Mouse (Mus musculus) kidney, embryonic 15.5 days (tissue): Measurements from ENCODE around the gene Sphk1. TPM values are rescaled to one million over a fixed set of nuclear protein-coding genes. Genes with fewer than 3 reads are reported as not detected.

Experiments
- ATAC-seq: fragments of 200-750 bp; cut with Nextera tagmentation; replicated peaks from 2 replicates; pipeline ENCODE4 v1.8.0; 2017; ENCODE audit warnings: moderate TSS enrichment; ENCODE audit not compliant: low FRiP score
- H3K27ac ChIP-seq: fragments of 300-500 bp; sonication (generic); 2 replicates; pipeline ENCODE4 v1.5.1; 2015; ENCODE audit warnings: mild to moderate bottlenecking, inconsistent platforms
- H3K27me3 ChIP-seq: fragments of 300-500 bp; sonication (generic); 2 replicates; pipeline ENCODE4 v1.6.1; 2015; ENCODE audit warnings: inconsistent platforms
- H3K36me3 ChIP-seq: fragments of 300-500 bp; sonication (generic); 2 replicates; pipeline ENCODE4 v1.6.1; 2015; ENCODE audit warnings: inconsistent platforms
- H3K4me1 ChIP-seq: fragments of 300-500 bp; sonication (generic); 2 replicates; pipeline ENCODE4 v1.6.1; 2015; ENCODE audit warnings: inconsistent platforms
- H3K4me2 ChIP-seq: fragments of 300-500 bp; sonication (generic); 2 replicates; pipeline ENCODE4 v1.6.1; 2015; ENCODE audit warnings: moderate library complexity, mild to moderate bottlenecking, inconsistent platforms
- H3K4me3 ChIP-seq: fragments of 300-500 bp; sonication (generic); replicated peaks from 2 replicates; pipeline ENCODE4 v1.5.1; 2015; ENCODE audit warnings: mild to moderate bottlenecking, inconsistent platforms
- H3K9ac ChIP-seq: fragments of 300-500 bp; sonication (generic); 2 replicates; pipeline ENCODE4 v1.6.1; 2015; ENCODE audit warnings: mild to moderate bottlenecking, inconsistent platforms
- H3K9me3 ChIP-seq: fragments of 300-500 bp; sonication (generic); replicated peaks from 2 replicates; pipeline ENCODE4 v1.6.1; 2016; ENCODE audit warnings: inconsistent platforms
- WGBS: fragments of 180-500 bp; shearing (Covaris S2); methylation state at CpG from one replicate; pipeline ENCODE4 v1.1.7; 2015; ENCODE audit warnings: mixed read lengths; 5-methylcytosine and 5-hydroxymethylcytosine counted together
- polyA plus RNA-seq: library from polyadenylated mRNA; unstranded; fragments of >200 nt; fragmentation: Nextera tagmentation; extraction: Ambion mirVana; gene quantifications from 2 replicates; pipeline ENCODE4 v1.2.1, GENCODE M21; 2015

Sphk1 gene
- polyA plus RNA-seq, 1 experiment from 2014 or later = 6.3 TPM

- H3K4me1 ChIP-seq = peaks cover 6% of the 10 kb centered on the region; the same call in 1 of the 2 replicates
These were observed 18.6 kb upstream of the Sphk1 start for GRCm38 (mm10) chr11:116512154-116512553.

DNA sequence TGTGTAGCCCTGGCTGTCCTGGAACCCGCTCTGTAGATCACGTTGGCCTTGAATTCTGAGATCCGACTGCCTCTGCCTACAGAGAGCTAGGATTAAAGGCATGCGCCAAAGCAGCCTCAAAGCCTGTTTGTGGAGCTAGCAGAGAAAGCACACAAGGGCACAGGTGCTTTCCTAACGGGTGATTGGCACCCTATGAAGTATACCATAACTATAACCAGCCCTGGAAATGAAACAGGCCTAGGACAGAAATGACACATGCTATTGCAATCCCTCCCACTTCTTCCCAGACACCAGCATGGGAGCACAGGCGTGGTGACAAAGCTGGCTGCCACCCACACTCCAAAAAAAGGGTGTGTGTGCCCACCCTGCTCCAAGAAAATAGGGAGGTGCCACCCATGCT lies 17.7 kb upstream of the Sphk1 start:
- no peak overlapping the region for H3K27ac ChIP-seq
- WGBS = 80% methylated on average over 6 of the region's 6 CpGs
- H3K9ac ChIP-seq = no peak overlapping the region
- H3K27me3 ChIP-seq = peaks cover 17% of the 10 kb centered on the region
- H3K4me2 ChIP-seq = no peak overlapping the region
- H3K36me3 ChIP-seq = no peaks in the 10 kb centered on the region
- no peaks in the 10 kb centered on the region for H3K9me3 ChIP-seq
- no peak for ATAC-seq
- peaks cover 9% of the 10 kb centered on the region; the same call in 1 of the 2 replicates for H3K4me1 ChIP-seq
- no peak overlapping the region for H3K4me3 ChIP-seq

More at GRCm38 (mm10) chr11:116512154-116512553, 18.6 kb upstream of the Sphk1 start:
- no peak overlapping the region for H3K4me2 ChIP-seq
- no peak for ATAC-seq
- peaks cover 17% of the 10 kb centered on the region for H3K27me3 ChIP-seq
- WGBS = 91% methylated on average over 7 of the region's 7 CpGs
- no peaks in the 10 kb centered on the region for H3K36me3 ChIP-seq
- H3K27ac ChIP-seq = no peak overlapping the region
- no peak overlapping the region for H3K4me3 ChIP-seq
- no peak overlapping the region for H3K9ac ChIP-seq
- H3K9me3 ChIP-seq = no peaks in the 10 kb centered on the region

DNA sequence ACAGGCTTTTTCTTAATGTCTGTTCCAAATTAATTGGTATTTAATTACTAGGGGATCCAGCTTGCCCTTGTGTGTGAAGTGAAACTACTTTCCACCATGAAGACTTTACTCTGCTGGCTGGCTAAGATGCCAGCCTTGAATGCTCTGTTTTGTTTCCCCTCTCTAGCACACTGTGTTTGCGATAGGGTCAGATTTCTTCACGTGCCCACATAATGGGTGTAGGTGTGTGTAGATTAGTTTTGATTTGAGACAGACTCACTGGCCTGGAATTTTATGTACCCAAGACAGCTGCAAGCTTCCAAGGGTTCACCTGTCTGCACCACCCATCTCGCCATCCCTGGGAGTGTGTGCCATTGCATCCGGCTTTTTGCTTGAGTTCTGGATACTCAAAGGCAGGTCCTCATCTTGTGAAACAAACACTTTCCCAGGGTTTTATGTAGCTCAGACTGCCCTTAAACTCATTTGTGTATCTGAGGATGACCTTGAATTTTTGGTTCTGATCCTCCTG lies 17.1 kb upstream of the Sphk1 start:
- no peak for ATAC-seq
- 64% methylated on average over 4 of the region's 4 CpGs for WGBS
- peaks cover 17% of the 10 kb centered on the region for H3K27me3 ChIP-seq
- no peaks in the 10 kb centered on the region for H3K9me3 ChIP-seq
- H3K36me3 ChIP-seq = no peaks in the 10 kb centered on the region
- no peak overlapping the region for H3K4me2 ChIP-seq
- H3K27ac ChIP-seq = no peak overlapping the region
- peaks cover 13% of the 10 kb centered on the region; the same call in 1 of the 2 replicates for H3K4me1 ChIP-seq
- H3K4me3 ChIP-seq = no peak overlapping the region
- H3K9ac ChIP-seq = no peak overlapping the region

- peaks cover 17% of the 10 kb centered on the region for H3K27me3 ChIP-seq
- no peak overlapping the region for H3K27ac ChIP-seq
- H3K9me3 ChIP-seq = no peaks in the 10 kb centered on the region
- no peak overlapping the region for H3K9ac ChIP-seq
- WGBS = 14% methylated on average over 24 of the region's 24 CpGs
- no peaks in the 10 kb centered on the region for H3K36me3 ChIP-seq
- H3K4me2 ChIP-seq = peak overlapping the region; percentile 48
- ATAC-seq = no peak
- peaks cover 16% of the 10 kb centered on the region; the same call in 1 of the 2 replicates for H3K4me1 ChIP-seq
- peak overlapping the region; percentile 18 for H3K4me3 ChIP-seq
These were observed 15.2 kb upstream of the Sphk1 start for GRCm38 (mm10) chr11:116515330-116516020.

- H3K4me3 ChIP-seq = no peak overlapping the region
- peak; percentile 37; the same call in 1 of the 2 replicates for ATAC-seq
- H3K9me3 ChIP-seq = no peaks in the 10 kb centered on the region
- peaks cover 27% of the 10 kb centered on the region for H3K4me1 ChIP-seq
- no peaks in the 10 kb centered on the region for H3K36me3 ChIP-seq
- H3K4me2 ChIP-seq = no peak overlapping the region
- H3K9ac ChIP-seq = no peak overlapping the region
- peaks cover 17% of the 10 kb centered on the region for H3K27me3 ChIP-seq
- WGBS = 36% methylated on average over 8 of the region's 8 CpGs
- H3K27ac ChIP-seq = peak overlapping the region; percentile 56; the same call in 1 of the 2 replicates
These were observed 12.2 kb upstream of the Sphk1 start for GRCm38 (mm10) chr11:116518482-116518881.

GRCm38 (mm10) chr11:116521143-116521542 lies 9.6 kb upstream of the Sphk1 start:
- WGBS = 61% methylated on average over 3 of the region's 3 CpGs

GRCm38 (mm10) chr11:116522046-116522445 lies 8.7 kb upstream of the Sphk1 start:
- Histone ChIP-seq H3K4me1 (peaks cover 30% of the 10 kb centered on the region), H3K4me2 (no peak overlapping the region), H3K27me3 (no peaks in the 10 kb centered on the region), H3K4me3 (no peak overlapping the region), H3K9ac (no peak overlapping the region), H3K27ac (no peak overlapping the region), H3K9me3 (no peaks in the 10 kb centered on the region), H3K36me3 (no peaks in the 10 kb centered on the region)
- ATAC-seq = no peak
- whole genome bisulfite sequencing = 98% methylated on average over 3 of the region's 3 CpGs

More at GRCm38 (mm10) chr11:116521143-116521542, 9.6 kb upstream of the Sphk1 start:
- ATAC-seq = no peak
- no peaks in the 10 kb centered on the region for H3K9me3 ChIP-seq
- H3K4me1 ChIP-seq = peaks cover 30% of the 10 kb centered on the region
- H3K9ac ChIP-seq = no peak overlapping the region
- H3K27ac ChIP-seq = no peak overlapping the region
- H3K27me3 ChIP-seq = no peaks in the 10 kb centered on the region
- no peak overlapping the region for H3K4me3 ChIP-seq
- no peak overlapping the region for H3K4me2 ChIP-seq
- no peaks in the 10 kb centered on the region for H3K36me3 ChIP-seq

GRCm38 (mm10) chr11:116522886-116523698 lies 7.6 kb upstream of the Sphk1 start:
- peaks cover 8% of the 10 kb centered on the region for H3K27me3 ChIP-seq
- no peaks in the 10 kb centered on the region for H3K36me3 ChIP-seq
- peaks cover 26% of the 10 kb centered on the region for H3K4me1 ChIP-seq
- no peak overlapping the region for H3K9ac ChIP-seq
- no peak for ATAC-seq
- peak overlapping the region; percentile 55 for H3K27ac ChIP-seq
- no peak overlapping the region for H3K4me3 ChIP-seq
- WGBS = 50% methylated on average over 16 of the region's 16 CpGs
- no peak overlapping the region for H3K4me2 ChIP-seq
- H3K9me3 ChIP-seq = no peaks in the 10 kb centered on the region

DNA sequence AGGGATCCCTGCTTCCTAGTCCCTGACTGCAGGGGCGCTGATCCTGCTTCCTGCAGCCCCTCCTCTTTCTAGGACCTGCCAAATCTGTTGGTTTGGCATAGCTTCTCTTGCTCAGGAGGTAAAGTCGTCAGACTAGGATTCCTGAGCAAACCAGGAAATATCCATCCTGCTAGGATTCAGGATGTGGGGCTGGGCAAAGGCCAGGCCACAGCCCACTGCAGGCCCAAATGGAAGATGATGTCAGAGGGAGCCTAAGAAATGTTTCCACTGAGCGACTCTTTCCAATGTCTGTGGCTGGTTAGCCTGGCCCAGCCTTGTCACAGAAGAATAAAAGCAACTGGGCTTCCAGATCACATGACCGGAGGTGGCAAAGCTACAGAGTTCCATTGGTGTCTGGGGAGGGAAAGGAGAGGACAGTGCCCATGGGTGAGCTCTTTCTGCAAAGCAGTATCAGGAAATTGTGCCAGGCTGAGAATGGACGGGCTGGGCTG lies 7.0 kb upstream of the Sphk1 start:
- Histone ChIP-seq H3K9ac (no peak overlapping the region), H3K27me3 (peaks cover 8% of the 10 kb centered on the region)

DNA sequence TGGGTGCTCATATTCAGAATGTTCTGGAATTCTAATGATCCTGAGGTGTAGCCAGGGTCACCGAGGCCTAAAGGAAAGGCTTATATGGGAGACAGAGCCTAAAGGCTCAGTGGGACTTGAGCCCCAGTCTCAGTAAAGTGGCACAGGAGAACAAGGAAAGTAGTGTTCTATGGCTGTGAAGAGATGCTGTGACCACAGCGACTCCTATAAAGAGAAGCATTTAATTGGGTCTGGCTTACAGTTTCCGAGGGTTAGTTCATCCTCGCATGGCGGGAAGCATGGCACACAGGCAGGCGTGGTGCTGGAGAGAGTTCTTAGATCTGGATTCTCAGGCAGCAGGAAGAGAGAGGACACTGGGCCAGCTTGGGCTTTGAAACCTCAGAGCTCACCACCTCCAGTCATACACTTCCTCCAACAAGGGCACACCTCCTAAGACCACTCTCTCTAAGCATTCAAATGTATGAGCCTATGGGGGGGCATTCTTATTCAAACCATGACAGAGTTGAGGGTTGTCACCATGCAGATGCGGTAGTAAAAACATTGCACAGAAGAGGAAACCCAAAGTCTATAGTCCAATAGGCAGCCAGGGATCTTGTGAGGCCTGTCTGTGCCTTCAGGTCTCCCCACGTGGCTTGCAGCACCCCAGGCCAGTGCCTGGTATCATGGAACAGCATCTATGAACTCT lies 1.9 kb upstream of the Sphk1 start:
- peaks cover 50% of the 10 kb centered on the region for H3K27me3 ChIP-seq
- no peak overlapping the region for H3K4me3 ChIP-seq
- no peaks in the 10 kb centered on the region for H3K36me3 ChIP-seq
- H3K9ac ChIP-seq = no peak overlapping the region
- H3K27ac ChIP-seq = no peak overlapping the region
- H3K4me2 ChIP-seq = no peak overlapping the region
- no peak for ATAC-seq
- WGBS = 79% methylated on average over 8 of the region's 8 CpGs
- H3K4me1 ChIP-seq = peaks cover 44% of the 10 kb centered on the region
- no peaks in the 10 kb centered on the region for H3K9me3 ChIP-seq

More for the DNA sequence above, 7.0 kb upstream of the Sphk1 start:
- Histone ChIP-seq H3K9me3 (no peaks in the 10 kb centered on the region), H3K27ac (peak overlapping the region; percentile 55), H3K4me2 (no peak overlapping the region), H3K4me3 (no peak overlapping the region), H3K36me3 (no peaks in the 10 kb centered on the region), H3K4me1 (peaks cover 23% of the 10 kb centered on the region)
- WGBS = 51% methylated on average over 5 of the region's 5 CpGs
- no peak for ATAC-seq

DNA sequence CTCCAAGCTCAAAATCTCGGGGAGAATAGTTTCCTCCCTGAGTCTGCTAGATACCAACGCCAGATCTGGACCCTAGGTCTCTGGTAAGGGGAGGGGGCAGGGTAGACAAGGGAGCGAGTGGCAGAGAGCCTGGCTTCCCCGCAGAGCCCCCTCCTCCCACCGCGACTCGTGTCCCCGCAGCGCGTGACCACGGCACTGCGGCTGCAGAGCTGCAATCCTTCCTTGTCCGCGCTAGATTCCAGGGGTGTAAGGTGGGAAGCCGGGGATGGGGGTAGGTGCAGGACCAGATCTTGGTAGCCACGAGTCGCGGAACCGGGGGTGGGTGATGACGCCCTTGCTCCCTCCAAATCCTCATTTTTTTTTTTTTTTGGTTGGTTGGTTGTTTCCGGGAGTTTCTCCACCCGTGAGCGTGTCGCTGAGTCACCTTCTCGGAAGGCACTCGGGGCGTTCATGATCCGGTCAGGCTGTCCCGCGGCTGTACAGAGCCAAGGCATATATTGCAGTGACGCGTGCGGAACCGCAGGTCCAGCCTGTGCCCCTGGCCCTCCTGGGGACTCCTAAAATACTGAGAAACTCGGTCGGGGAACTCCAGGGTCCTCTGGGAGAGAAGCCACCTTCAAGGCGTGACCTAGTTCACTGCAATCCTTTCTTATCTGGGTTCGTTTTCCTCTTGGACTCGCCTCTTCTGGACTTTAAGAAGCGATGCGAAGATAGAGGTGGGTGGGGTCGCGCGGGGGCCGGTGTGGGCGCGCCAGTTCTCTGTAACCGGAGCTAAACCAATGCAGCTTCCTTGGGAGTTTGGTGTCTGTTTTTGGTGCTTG lies 856 bp downstream of the Sphk1 start:
- WGBS = 2% methylated on average over 48 of the region's 48 CpGs
- no peak overlapping the region for H3K27ac ChIP-seq
- ATAC-seq = no peak

More for the DNA sequence above, 856 bp downstream of the Sphk1 start:
- Histone ChIP-seq H3K4me1 (peaks cover 46% of the 10 kb centered on the region), H3K36me3 (no peaks in the 10 kb centered on the region), H3K9ac (peak overlapping the region; percentile 57), H3K9me3 (no peaks in the 10 kb centered on the region), H3K4me3 (peak overlapping the region; percentile 56), H3K4me2 (peak overlapping the region; percentile 97), H3K27me3 (peaks cover 59% of the 10 kb centered on the region)
